Mouse (Mus musculus): ENCODE results near the gene Kcnd3. TPM values are rescaled to one million over a fixed set of nuclear protein-coding genes. Genes with fewer than 3 reads are reported as not detected.
A peak's percentile ranks its signal among the peaks of the same experiment; 100 is the strongest.
"Not testable (repeated sequence)": the region's sequence is repeated elsewhere in the genome, so short reads cannot be mapped to it uniquely, and the experiment has no call there.

Kcnd3 gene
- polyA plus RNA-seq, 1 experiment from 2014 or later: 0.90 TPM

DNA sequence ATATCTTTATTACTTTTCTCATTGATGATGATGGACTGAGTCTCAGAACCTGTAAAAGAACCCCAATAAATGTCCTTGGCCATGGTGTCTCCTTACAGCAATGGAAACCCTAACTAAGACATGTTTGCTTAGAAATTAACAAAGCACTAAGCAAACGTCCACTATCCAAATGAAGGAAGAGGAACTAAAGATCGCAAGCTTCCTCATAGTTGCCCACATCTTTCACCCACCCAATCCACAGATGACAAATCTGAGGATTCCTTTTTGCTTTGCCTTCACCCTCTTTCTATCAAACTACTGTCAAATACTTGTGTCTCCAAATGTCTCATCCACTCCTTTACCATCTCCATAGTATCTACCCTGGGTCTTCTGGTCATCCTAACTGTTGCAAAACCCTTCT is 236.4 kb downstream of the Kcnd3 start:
- H3K4me3 ChIP-seq: no peak overlapping the region
- DNase-seq (ENCODE audit: low spot score): no peak
- WGBS: 89% methylated on average over 2 of the region's 2 CpGs

DNA sequence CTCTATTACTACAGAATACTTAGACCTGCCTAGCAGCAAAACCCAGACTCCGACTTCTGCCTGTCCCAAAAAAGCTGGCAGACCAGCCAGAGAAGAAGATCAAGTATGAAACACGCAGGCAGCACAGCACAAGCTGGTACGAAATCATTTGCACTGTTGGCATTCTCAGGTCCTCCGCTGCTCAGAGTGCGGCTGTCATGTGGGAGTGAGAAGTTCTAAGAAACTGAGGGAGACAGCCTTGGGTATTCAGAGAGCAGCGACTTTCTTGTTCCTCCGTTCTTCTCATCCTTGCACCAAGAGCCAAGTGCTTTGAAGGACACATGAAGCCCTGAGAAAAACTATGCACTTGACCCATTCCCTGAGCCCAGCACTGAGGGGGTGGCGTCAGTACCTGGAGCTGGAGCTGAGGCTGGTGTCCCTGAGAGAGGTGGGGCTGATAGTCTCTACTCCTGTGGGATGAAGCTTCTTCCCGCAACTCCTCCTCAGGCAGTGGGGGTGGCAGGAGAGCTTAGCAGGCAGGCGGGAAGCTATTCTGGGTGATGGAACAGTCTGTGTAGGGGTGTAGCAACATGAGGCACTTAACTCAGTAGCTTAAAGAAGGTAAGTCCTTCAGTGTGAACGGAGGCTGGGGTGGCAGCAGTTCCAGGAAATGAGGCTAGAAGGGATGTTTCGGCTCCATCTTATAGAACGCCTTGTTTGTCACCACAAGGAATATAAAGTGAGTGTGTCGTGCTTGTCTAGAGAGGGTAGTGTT is 241.4 kb downstream of the Kcnd3 start:
- 76% methylated on average over 14 of the region's 14 CpGs for WGBS
- Histone ChIP-seq H3K36me3 (no peaks in the 10 kb centered on the region), H3K4me3 (no peak overlapping the region), H3K4me1 (replicated peaks) (peaks cover 28% of the 10 kb centered on the region), H3K9me3 (no peaks in the 10 kb centered on the region), H3K27me3 (ENCODE audit: insufficient read depth, poor library complexity, severe bottlenecking) (peaks cover 45% of the 10 kb centered on the region), H3K27ac (no peak overlapping the region)
- DNase-seq (ENCODE audit: low spot score): no peak

More for the DNA sequence above, 236.4 kb downstream of the Kcnd3 start:
- Histone ChIP-seq H3K27ac (no peak overlapping the region; the same call in 1 of the 2 replicates), H3K4me1 (replicated peaks) (peaks cover 14% of the 10 kb centered on the region), H3K9me3 (no peaks in the 10 kb centered on the region), H3K27me3 (ENCODE audit: insufficient read depth, poor library complexity, severe bottlenecking) (peaks cover 13% of the 10 kb centered on the region; the same call in 1 of the 2 replicates), H3K36me3 (peaks cover 15% of the 10 kb centered on the region)

DNA sequence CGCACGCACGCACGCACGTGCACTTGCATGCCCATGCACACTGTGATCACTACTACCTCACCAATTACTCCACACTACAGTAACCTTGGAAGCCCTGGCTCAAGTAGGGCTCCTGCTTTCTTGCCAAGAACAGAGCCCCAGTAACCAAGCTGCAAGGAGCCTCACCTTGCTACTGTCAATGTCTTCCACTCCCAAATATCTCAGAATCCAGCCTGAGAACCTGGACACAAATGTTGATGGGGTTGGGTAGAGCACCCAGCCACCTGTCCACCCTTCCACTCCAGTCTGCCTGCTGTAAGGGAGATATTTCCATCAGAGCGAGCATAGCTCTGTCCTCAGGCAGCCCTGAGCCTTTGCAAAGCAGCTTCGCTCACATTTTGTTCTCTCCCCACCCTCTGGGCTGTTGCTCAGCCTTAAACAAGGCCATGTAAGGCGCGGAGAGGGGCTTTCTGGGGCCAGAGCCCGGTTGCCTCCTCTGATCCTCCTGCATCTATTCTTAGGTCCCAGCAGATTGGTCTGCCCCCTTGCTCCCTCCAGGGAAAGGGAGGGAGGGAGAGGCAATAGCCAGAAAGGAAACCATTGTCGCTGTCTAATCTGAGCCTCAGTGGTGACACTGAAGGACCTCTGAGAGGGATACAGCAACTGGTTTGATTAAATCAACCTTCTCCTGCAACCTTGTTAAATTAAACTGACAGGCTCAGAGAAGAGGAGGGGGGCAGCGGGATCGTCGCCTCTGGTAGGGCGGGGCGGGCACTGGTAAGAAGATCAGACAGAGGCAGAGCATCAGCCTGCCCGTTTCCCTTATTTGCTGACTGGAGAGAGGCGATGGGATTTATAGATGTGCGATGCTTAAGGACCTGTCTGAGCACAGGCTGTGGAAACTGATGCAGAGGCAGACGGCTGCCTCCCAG is 243.6 kb downstream of the Kcnd3 start:
- H3K27ac ChIP-seq: peak overlapping the region; percentile 80
- no peaks in the 10 kb centered on the region for H3K36me3 ChIP-seq
- H3K9me3 ChIP-seq: no peaks in the 10 kb centered on the region
- no peak for DNase-seq (ENCODE audit: low spot score)
- H3K4me1 ChIP-seq (replicated peaks): peaks cover 31% of the 10 kb centered on the region
- H3K4me3 ChIP-seq: peak overlapping the region; percentile 30
- 36% methylated on average over 20 of the region's 20 CpGs for WGBS
- peaks cover 41% of the 10 kb centered on the region for H3K27me3 ChIP-seq (ENCODE audit: insufficient read depth, poor library complexity, severe bottlenecking)

DNA sequence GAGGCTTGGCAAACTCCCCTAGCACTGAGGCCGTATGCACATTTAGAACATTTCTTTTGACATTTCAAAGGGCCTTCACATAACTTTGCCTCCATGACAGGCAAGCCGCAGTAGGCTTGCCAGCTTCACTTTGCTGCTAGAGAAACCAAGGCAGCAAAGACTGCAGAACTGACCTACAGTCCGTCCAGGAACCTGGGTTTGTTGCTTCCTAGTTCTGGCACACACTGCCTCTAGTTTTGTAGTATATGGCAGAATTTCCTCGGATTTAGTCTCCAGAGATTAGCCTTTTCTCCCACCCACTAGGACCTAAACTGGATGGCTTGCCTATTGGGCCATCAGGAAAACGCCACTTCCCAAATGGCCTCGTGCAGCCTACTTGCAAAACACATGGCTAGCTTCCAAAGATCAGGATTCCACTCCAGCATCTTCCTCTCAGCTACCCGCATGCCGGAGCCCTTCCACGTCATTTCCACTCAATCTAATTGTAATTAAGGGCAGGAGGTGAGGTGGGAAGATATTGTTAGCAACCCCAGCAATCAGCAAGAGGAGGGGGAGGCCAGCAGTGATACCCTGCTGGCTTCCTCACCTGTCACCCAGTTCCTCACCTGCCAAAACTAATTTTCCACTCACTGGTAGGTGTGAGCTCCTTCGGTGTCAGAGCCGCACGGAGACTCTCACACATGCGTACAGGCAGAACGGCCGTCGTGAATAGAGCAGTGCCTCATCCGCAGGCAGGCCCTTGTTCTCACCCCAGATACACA is 244.4 kb downstream of the Kcnd3 start:
- H3K9me3 ChIP-seq: no peaks in the 10 kb centered on the region
- H3K27ac ChIP-seq: peak overlapping the region; percentile 80
- peak overlapping the region; percentile 30 for H3K4me3 ChIP-seq
- WGBS: 78% methylated on average over 17 of the region's 17 CpGs
- peaks cover 48% of the 10 kb centered on the region for H3K27me3 ChIP-seq (ENCODE audit: insufficient read depth, poor library complexity, severe bottlenecking)
- H3K36me3 ChIP-seq: no peaks in the 10 kb centered on the region
- H3K4me1 ChIP-seq (replicated peaks): peaks cover 36% of the 10 kb centered on the region
- no peak for DNase-seq (ENCODE audit: low spot score)

DNA sequence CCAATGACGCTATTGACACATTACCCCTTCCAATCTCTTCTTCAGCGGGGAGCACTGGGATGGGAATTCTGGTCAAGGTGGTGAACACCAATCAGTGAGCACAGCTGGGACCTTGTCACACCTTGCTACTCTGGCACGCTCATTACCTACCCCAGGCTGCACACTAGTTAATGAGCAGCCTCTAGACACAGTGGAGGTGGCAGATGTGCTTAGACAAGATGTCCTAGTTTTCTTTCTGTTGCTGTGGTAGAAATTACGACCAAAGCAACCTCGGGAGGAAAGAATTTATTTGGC is 245.0 kb downstream of the Kcnd3 start:
- no peaks in the 10 kb centered on the region for H3K36me3 ChIP-seq
- H3K4me1 ChIP-seq (replicated peaks): peaks cover 41% of the 10 kb centered on the region
- 74% methylated on average over 5 of the region's 5 CpGs for WGBS
- H3K4me3 ChIP-seq: no peak overlapping the region
- peaks cover 53% of the 10 kb centered on the region for H3K27me3 ChIP-seq (ENCODE audit: insufficient read depth, poor library complexity, severe bottlenecking)
- no peaks in the 10 kb centered on the region for H3K9me3 ChIP-seq
- no peak for DNase-seq (ENCODE audit: low spot score)
- no peak overlapping the region for H3K27ac ChIP-seq

DNA sequence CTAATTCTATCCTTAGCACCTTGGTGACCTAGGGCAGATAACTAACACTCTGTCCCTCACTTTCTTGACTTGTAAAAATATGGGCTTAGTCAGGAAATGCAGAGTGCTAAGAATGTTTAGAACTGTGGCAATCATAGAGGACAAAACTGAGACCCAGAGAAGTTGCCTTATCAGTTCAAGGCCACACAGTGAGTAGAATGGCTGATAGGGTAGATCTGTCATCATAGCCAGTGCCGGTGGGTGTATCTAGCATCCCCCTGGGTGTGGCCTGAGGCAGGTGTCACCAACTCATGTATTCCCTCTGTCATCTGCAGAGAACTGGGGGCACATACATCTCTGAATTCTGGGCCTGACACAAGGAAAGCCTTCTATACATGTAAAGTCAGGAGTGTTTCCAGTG is 246.2 kb downstream of the Kcnd3 start:
- H3K4me1 ChIP-seq (replicated peaks): peaks cover 41% of the 10 kb centered on the region
- DNase-seq (ENCODE audit: low spot score): no peak
- H3K27ac ChIP-seq: no peak overlapping the region
- no peaks in the 10 kb centered on the region for H3K9me3 ChIP-seq
- no peak overlapping the region for H3K4me3 ChIP-seq
- H3K27me3 ChIP-seq (ENCODE audit: insufficient read depth, poor library complexity, severe bottlenecking): peaks cover 60% of the 10 kb centered on the region
- H3K36me3 ChIP-seq: no peaks in the 10 kb centered on the region
- 85% methylated on average over 1 of the region's 1 CpGs for WGBS

DNA sequence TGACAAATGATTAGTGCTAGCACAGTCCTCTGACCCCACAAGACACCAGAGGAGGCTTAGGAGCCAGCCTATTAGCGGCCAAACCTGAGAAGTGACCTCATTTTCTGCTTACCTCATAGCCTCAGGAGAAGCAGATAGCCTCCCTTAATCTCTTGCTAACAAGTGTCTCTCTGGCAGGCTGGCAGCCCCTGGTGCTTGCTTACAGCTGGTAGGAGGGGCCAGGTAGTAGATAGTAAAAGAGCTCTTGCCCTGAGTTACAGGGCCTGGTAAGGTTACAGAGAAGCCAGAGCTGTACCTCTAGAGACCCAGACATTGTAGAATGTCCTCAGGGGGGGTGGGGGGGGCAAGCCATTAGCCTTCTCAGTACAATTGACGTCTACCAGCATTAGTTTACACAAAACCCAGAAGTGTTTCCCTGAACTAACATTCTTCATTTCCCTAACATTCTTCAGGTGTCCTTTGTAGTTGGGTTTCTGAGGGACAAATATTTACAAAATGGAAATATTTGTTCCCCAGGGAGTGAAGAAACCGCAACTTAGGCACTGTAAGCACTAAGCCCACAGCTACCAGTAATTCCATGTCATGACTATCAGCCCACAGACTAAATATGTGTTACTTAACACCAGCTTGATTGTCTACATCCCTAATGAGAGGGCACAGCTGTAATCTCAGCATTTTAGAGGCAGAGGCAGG is 247.3 kb downstream of the Kcnd3 start:
- H3K27me3 ChIP-seq (ENCODE audit: insufficient read depth, poor library complexity, severe bottlenecking): peaks cover 58% of the 10 kb centered on the region
- WGBS: 58% methylated on average over 3 of the region's 3 CpGs
- no peak for DNase-seq (ENCODE audit: low spot score)

DNA sequence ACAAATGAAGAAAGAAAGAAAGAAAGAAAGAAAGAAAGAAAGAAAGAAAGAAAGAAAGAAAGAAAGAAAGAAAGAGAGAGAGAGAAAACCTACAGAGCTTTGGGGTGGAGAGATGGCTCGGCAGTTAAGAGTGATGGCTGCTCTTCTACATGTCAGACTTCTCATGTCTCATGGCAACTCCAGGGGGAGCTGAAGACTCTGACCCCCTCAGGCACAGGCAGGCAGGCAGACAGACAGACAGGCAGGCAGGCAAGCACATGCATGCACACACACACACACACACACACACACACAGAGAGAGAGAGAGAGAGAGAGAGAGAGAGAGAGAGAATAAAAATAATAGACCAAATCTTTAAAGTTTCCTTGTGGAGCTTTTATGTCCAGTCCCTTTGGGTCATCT is 248.7 kb downstream of the Kcnd3 start:
- H3K9me3 ChIP-seq; DNase-seq (ENCODE audit: low spot score); H3K27ac ChIP-seq; H3K36me3 ChIP-seq; H3K4me3 ChIP-seq: not testable (repeated sequence)
- Histone ChIP-seq H3K4me1 (replicated peaks) (peaks cover 48% of the 10 kb centered on the region), H3K27me3 (ENCODE audit: insufficient read depth, poor library complexity, severe bottlenecking) (peaks cover 58% of the 10 kb centered on the region)
- 59% methylated on average over 1 of the region's 1 CpGs for WGBS

More for the DNA sequence above, 247.3 kb downstream of the Kcnd3 start:
- Histone ChIP-seq H3K9me3 (no peaks in the 10 kb centered on the region), H3K4me3 (no peak overlapping the region), H3K27ac (no peak overlapping the region), H3K36me3 (no peaks in the 10 kb centered on the region), H3K4me1 (replicated peaks) (peaks cover 48% of the 10 kb centered on the region)

DNA sequence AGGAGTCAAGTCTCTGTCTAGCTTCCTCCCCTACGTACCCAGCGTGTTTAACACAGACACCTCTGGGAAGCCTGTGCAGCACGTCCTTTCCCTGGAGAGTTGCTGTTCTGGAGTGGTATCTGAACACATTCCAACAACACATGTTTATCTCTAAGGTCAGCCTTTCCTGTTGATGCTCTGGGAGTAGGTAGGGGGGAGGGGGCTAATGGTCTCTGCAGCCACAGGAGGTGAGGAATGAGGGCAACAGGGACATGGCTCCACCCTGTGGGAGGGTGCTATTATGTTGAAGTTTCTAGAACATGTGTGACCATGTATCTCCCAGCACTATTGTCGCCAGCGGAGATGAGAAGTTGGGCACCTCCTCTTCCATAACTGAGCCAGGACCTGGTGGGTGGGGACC is 249.3 kb downstream of the Kcnd3 start:
- WGBS: 71% methylated on average over 5 of the region's 5 CpGs
- Histone ChIP-seq H3K4me1 (replicated peaks) (peaks cover 45% of the 10 kb centered on the region), H3K27me3 (ENCODE audit: insufficient read depth, poor library complexity, severe bottlenecking) (peaks cover 62% of the 10 kb centered on the region), H3K36me3 (no peaks in the 10 kb centered on the region), H3K27ac (no peak overlapping the region), H3K4me3 (no peak overlapping the region), H3K9me3 (no peaks in the 10 kb centered on the region)
- DNase-seq (ENCODE audit: low spot score): no peak

DNA sequence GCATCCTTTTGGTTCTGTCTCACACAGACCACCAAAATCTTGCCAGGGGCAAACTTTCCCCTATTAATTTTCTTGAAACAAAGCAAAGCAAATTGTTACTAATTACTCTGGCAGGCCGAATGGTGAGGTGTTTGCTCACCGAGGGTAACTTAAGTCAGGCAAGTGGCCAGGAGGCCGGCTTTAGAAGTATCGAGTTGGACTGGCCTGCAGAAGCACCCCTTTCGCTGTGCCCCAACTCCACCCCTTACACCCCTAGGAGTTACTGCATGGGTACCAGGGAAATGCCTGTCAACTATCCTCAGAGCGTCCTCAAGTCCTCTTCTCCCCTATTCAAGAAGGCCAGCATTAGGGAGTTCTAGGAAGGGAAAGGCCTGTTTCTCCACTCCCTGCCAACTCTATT is 251.4 kb downstream of the Kcnd3 start:
- H3K4me1 ChIP-seq (replicated peaks): peaks cover 60% of the 10 kb centered on the region
- DNase-seq (ENCODE audit: low spot score): no peak
- peak overlapping the region; percentile 63 for H3K4me3 ChIP-seq
- H3K9me3 ChIP-seq: no peaks in the 10 kb centered on the region
- peaks cover 64% of the 10 kb centered on the region for H3K27me3 ChIP-seq (ENCODE audit: insufficient read depth, poor library complexity, severe bottlenecking)
- no peak overlapping the region for H3K27ac ChIP-seq
- 44% methylated on average over 6 of the region's 6 CpGs for WGBS
- H3K36me3 ChIP-seq: no peaks in the 10 kb centered on the region

DNA sequence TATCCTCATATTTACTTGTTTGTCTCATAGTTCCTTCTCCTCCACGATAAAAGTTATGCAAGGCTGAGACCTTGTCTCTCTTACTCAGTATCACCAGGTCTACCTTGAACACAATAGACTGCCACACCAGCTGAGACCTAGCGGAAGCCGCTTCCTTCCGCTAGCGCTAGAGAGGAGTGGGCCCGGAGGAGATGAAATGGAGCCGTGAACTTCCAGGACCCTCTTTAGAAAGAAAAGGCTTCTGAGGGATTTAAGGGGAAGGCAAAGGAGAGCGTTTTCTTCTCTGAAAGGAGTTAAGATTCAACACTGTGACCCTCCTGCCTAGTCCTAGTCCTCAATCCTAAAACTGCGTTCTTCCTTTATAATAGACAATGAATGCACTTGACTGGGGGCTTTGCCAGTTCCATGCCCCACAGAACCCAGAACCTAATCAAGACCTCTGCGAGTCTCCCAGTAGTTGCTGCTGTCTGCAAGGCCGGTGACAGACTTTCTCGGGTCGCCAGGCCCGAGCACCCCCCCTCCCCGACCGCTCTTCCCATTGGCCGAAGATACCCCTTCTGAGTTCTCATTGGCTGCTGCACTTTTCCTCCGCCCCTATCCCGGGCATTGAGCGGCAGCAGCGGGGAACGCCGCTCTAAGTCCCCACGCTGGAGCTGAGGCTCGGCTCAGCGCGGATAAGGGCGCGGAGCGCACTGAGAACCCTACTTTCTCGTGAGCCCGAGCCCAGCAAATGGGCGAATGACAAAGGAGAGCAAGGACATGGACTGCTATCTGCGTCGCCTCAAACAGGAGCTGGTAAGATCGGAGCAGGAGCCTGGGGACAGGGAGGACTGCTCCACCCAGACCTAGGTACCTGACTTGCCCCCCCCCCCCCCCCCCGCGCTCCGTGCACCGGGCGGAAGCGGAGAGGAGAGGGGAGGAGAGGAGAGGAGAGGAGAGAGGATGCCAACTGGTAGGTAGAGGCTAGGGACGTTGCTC is 252.2 kb downstream of the Kcnd3 start, which contains the start of gene Inka2:
Gene Inka2 (plus strand): TSS at position 569 of the 978 bp plus-strand sequence.
- Histone ChIP-seq H3K27ac (peak within 1 kb of the TSS; percentile 82), H3K36me3 (no peaks in the 10 kb centered on the region), H3K4me1 (replicated peaks) (peaks cover 62% of the 10 kb centered on the region), H3K27me3 (ENCODE audit: insufficient read depth, poor library complexity, severe bottlenecking) (peaks cover 61% of the 10 kb centered on the region), H3K4me3 (peak within 1 kb of the TSS; percentile 63), H3K9me3 (no peaks in the 10 kb centered on the region)
- 2% methylated on average over 38 of the region's 43 CpGs for WGBS
- peak; percentile 85 for DNase-seq (ENCODE audit: low spot score)
